Mouse (Mus musculus) thymus, adult 2 months (tissue): ENCODE results near the gene Ank3.

ENCODE experiments used
- CTCF ChIP-seq: fragments of 200-500 bp; IDR thresholded peaks from 2 replicates; pipeline ENCODE4 v1.5.1; 2012; ENCODE audit warnings: mild to moderate bottlenecking, control low read depth, low read length, moderate library complexity, borderline replicate concordance; ENCODE audit not compliant: control insufficient read depth, poor library complexity, insufficient read depth; ENCODE audit errors: extremely low read depth
- POLR2A ChIP-seq: fragments of 200-500 bp; IDR thresholded peaks from 2 replicates; pipeline ENCODE4 v1.6.1; 2012; ENCODE audit warnings: mild to moderate bottlenecking, low read length, control low read depth, moderate library complexity; ENCODE audit not compliant: control insufficient read depth, poor library complexity, insufficient read depth; ENCODE audit errors: extremely low read depth

DNA sequence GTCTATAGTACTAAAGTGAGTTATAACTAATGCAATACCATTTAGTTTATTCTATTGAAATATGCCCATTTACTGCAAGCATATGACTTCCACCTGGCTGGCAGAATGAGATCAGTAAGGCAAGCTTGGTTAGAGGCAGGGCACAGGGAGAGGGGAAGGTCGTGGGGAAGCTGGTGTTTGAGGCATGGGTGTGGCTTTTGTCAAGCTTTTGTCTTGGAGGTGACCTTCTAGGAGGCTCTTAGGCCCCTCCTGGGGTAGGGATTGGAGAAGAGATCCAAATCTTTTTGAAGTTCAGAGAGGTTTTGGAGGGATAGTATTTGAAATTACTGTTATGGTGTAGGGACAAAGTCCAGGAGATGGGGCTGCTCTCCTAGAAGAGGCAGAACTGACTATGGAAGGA is 78.3 kb downstream of the Ank3 start:
- TF ChIP-seq CTCF (no peak), POLR2A (no peak)
